Mouse (Mus musculus) midbrain, embryonic 15.5 days (tissue): ENCODE results near the gene 4930562C15Rik. TPM values are rescaled to one million over a fixed set of nuclear protein-coding genes. Genes with fewer than 3 reads are reported as not detected.

Source experiments
- ATAC-seq: fragments of 200-750 bp; cut with Nextera tagmentation; replicated peaks from 2 replicates; pipeline ENCODE4 v1.8.0; 2017; ENCODE audit warnings: moderate TSS enrichment
- H3K27ac ChIP-seq: fragments of 300-500 bp; sonication (generic); 2 replicates; pipeline ENCODE4 v1.5.1; 2015; ENCODE audit warnings: mild to moderate bottlenecking, inconsistent platforms
- H3K27me3 ChIP-seq: fragments of 300-500 bp; sonication (generic); replicated peaks from 2 replicates; pipeline ENCODE4 v1.6.1; 2015; ENCODE audit warnings: inconsistent platforms
- H3K36me3 ChIP-seq: fragments of 300-500 bp; sonication (generic); replicated peaks from 2 replicates; pipeline ENCODE4 v1.6.1; 2015; ENCODE audit warnings: inconsistent platforms
- H3K4me1 ChIP-seq: fragments of 300-500 bp; sonication (generic); 2 replicates; pipeline ENCODE4 v1.6.1; 2015; ENCODE audit warnings: inconsistent platforms
- H3K4me2 ChIP-seq: fragments of 300-500 bp; sonication (generic); 2 replicates; pipeline ENCODE4 v1.6.1; 2015; ENCODE audit warnings: inconsistent platforms, mild to moderate bottlenecking, moderate library complexity
- H3K4me3 ChIP-seq: fragments of 300-500 bp; sonication (generic); 2 replicates; pipeline ENCODE4 v1.5.1; 2015; ENCODE audit warnings: mild to moderate bottlenecking, inconsistent platforms
- H3K9ac ChIP-seq: fragments of 300-500 bp; sonication (generic); 2 replicates; pipeline ENCODE4 v1.6.1; 2015; ENCODE audit warnings: mild to moderate bottlenecking, inconsistent platforms
- H3K9me3 ChIP-seq: fragments of 300-500 bp; sonication (generic); 2 replicates; pipeline ENCODE4 v1.6.1; 2016; ENCODE audit warnings: inconsistent platforms
- WGBS: fragments of 180-500 bp; shearing (Covaris S2); methylation state at CpG from one replicate; pipeline ENCODE4 v1.1.7; 2015; ENCODE audit warnings: mixed read lengths; 5-methylcytosine and 5-hydroxymethylcytosine counted together
- polyA plus RNA-seq: library from polyadenylated mRNA; unstranded; fragments of >200 nt; fragmentation: Nextera tagmentation; extraction: Ambion mirVana; gene quantifications from 2 replicates; pipeline ENCODE4 v1.2.1, GENCODE M21; 2015

The 4930562C15Rik gene
- polyA plus RNA-seq, 1 experiment from 2014 or later, result 0.19 TPM

DNA sequence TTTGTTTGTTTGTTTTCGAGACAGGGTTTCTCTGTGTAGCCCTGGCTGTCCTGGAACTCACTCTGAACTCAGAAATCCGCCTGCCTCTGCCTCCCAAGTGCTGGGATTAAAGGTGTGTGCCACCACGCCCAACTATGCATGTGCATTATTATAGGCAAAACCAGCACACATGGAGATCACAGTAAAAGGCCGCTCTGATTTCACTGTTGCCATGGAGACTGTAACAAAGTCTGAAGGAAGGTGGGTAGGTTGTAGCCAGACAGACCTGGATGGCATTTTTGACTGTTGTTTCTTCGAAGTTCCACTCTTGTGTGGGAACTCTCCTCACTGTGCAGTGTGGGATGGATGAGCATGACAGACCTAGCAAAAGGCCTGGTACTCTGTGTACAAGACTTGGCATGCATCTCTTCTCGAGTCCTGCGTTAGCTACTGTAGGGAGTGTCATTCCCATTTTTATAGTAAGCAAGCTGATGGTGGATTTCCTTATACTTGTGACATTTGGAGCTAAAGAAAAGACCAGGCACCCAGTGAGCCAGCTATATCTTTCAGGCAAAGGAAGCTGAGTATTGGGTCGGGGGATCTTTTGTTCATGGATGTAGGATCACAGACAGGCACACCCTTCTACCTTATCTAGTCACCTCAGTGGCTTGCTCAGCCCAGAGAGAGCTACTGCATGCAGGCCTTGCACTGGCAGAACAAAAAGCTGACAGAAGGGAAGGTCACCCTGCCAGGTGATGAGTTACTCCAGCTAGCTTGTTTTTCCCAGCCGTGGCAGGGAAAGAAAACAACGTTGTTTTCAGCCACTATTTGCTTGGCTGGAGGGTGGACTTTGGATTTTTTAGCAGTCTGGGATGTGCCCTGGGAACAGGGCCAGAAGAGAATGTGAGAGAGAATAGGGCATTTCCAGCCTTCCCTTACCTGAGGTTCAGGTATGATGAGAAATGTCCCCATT lies 46.5 kb downstream of the 4930562C15Rik start:
- 76% methylated on average over 10 of the region's 10 CpGs for WGBS
- H3K9ac ChIP-seq, result peak overlapping the region; percentile 61
- no peaks in the 10 kb centered on the region for H3K9me3 ChIP-seq
- H3K27me3 ChIP-seq, result no peaks in the 10 kb centered on the region
- no peak for ATAC-seq
- H3K4me1 ChIP-seq, result peaks cover 42% of the 10 kb centered on the region
- H3K27ac ChIP-seq, result peak overlapping the region; percentile 99
- no peaks in the 10 kb centered on the region for H3K36me3 ChIP-seq
- peak overlapping the region; percentile 70 for H3K4me2 ChIP-seq
- peak overlapping the region; percentile 93 for H3K4me3 ChIP-seq

DNA sequence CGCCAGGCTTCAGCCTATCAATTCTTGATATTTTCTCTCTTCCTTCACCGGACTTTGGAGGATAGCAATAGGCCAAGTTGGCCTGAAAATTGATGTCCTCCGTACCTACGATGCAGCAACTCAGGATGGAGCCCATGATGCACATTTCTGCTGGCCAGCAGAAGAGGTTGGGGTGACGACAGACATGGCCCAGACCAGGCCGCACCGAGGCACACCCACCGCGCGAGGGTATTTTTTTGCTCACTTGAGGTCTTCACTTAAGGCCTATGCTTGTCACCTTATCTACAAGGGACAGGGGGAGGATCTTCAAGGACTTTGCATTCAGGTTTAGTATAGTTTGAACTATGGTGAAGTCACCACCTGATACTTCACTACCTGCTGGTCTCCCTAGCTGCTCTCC lies 49.7 kb downstream of the 4930562C15Rik start:
- H3K4me3 ChIP-seq, result peak overlapping the region; percentile 77; the same call in 1 of the 2 replicates
- H3K27ac ChIP-seq, result peak overlapping the region; percentile 93
- no peak overlapping the region for H3K9ac ChIP-seq
- ATAC-seq, result no peak
- peaks cover 51% of the 10 kb centered on the region for H3K4me1 ChIP-seq
- 94% methylated on average over 10 of the region's 10 CpGs for WGBS
- no peaks in the 10 kb centered on the region for H3K36me3 ChIP-seq
- H3K27me3 ChIP-seq, result no peaks in the 10 kb centered on the region
- H3K9me3 ChIP-seq, result no peaks in the 10 kb centered on the region
- peak overlapping the region; percentile 84; the same call in 1 of the 2 replicates for H3K4me2 ChIP-seq

DNA sequence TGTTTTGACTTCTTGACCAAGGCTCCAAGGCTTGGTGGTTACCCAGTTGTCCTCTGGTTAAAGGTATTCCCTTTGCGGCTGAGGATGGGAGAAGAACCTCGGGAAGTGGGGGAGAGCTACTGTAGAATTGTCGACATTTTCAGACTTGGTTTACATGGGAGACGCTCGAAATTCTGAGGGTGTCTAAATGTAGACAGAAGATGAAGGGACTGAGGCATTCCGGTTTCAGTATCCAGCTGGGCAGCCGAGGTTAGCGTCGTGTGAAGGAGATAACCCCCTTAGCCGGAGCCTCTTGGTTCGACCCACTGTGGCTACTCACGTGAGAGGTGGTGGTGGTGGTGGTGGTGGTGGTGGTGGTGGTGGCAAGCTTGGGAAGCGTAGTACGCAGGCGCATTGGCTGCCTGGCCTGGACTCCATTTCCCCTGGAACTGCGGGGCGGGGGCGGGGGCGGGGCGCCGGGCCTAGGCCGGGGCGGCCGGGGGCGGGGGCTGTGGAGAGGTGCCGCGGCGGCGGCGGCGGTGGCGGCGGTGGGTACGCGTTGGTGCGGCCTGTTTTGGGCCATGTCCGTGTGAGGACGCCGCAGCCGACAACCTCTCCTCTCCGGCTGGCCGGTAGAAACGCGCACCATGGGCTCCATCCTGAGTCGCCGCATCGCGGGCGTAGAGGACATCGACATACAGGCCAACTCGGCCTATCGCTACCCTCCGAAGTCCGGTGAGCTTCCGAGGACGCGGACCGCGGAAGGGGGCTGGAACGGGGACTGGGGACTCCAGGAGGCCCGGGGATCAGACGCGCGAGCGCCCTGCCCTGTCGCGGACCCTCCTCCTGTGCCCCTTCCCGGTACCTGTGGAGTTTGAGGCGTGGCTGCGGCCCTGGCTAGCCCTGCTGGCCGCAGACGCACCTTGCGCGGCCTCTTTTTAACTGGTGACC lies 50.8 kb downstream of the 4930562C15Rik start, which contains the start of gene Mgrn1:
Mgrn1 (plus strand) TSS at position 490 of the 930 bp plus-strand sequence.
- Histone ChIP-seq H3K27me3 (no peaks in the 10 kb centered on the region), H3K9ac (peak within 1 kb of the TSS; percentile 77), H3K36me3 (no peaks in the 10 kb centered on the region), H3K4me2 (peak within 1 kb of the TSS; percentile 84), H3K4me3 (peak within 1 kb of the TSS; percentile 77), H3K9me3 (no peaks in the 10 kb centered on the region), H3K27ac (peak within 1 kb of the TSS; percentile 93), H3K4me1 (peaks cover 53% of the 10 kb centered on the region)
- WGBS, result under 1% methylated on average over 61 of the region's 74 CpGs
- peak; percentile 85 for ATAC-seq

DNA sequence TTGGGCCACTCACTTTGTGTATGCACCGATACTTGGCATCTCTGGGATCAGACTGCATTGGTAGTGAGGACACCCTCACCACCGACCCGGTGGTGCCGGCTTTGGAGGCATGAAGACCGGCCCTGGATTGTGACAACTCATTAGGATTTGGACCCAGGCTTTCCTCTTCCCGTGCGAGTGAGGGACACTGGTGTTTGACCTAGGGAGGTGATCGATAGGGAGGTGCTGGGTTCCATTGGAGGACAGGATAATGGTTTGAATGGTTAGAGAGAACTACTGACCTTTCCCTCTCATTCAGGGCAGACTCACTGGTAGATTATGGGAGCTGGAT lies 51.4 kb downstream of the 4930562C15Rik start:
- Histone ChIP-seq H3K27ac (peak overlapping the region; percentile 93), H3K9ac (peak overlapping the region; percentile 77), H3K9me3 (no peaks in the 10 kb centered on the region), H3K27me3 (no peaks in the 10 kb centered on the region), H3K4me3 (peak overlapping the region; percentile 77), H3K36me3 (no peaks in the 10 kb centered on the region), H3K4me2 (peak overlapping the region; percentile 84), H3K4me1 (peaks cover 46% of the 10 kb centered on the region)
- 0% methylated on average over 8 of the region's 8 CpGs for WGBS
- ATAC-seq, result peak; percentile 40; the same call in 1 of the 2 replicates

DNA sequence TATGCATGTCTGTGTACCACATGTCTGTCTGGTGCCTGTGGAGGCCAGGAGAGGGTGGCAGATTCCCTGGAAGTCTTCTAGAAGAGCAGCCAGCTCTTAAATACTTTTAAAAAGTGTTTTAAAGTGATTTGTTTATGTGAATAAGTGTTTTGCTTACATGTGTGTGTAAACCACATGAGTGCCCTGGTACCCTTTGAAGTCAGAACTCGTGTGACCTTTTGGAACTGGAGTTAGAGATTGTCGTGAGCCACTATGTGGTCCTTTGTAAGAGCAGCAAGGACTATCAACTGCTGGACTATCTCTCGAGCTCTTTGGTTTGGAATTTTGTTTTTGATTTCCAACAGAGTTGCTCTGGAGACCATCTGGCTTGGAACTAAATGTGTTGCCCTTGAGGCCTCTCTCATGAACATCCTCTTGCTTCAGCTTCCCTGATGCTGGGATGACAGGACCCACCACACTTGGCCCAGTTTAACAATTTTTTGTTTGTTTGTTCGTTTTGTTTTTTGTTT lies 55.0 kb downstream of the 4930562C15Rik start:
- H3K9me3 ChIP-seq, result no peaks in the 10 kb centered on the region
- 80% methylated on average over 4 of the region's 4 CpGs for WGBS
- H3K4me3 ChIP-seq, result no peak overlapping the region
- ATAC-seq, result no peak
- no peak overlapping the region for H3K9ac ChIP-seq
- H3K27me3 ChIP-seq, result no peaks in the 10 kb centered on the region
- H3K4me2 ChIP-seq, result no peak overlapping the region
- H3K27ac ChIP-seq, result no peak overlapping the region
- no peaks in the 10 kb centered on the region for H3K36me3 ChIP-seq
- peaks cover 36% of the 10 kb centered on the region for H3K4me1 ChIP-seq

DNA sequence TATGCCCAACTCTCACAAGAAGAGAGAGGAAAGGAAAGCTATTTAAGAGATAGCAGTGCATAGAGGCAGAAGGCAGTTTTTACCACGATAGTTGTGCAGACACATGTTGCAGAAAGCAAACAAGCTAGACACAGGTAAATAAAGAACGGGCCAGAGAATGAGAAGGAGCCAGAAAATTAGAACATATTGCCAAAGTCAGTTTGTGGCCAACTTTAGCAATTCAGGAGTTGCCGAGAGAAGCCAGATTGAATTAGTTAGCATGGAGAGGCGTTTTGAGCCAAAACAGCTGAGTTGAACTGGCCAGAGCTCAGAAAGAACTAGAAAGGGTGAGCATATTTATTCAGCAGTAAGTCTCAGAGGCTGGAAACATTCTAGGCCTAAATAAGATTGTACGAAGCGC lies 57.0 kb downstream of the 4930562C15Rik start:
- no peak for ATAC-seq
- Histone ChIP-seq H3K4me3 (no peak overlapping the region), H3K36me3 (no peaks in the 10 kb centered on the region), H3K4me2 (no peak overlapping the region), H3K27me3 (no peaks in the 10 kb centered on the region), H3K9me3 (no peaks in the 10 kb centered on the region), H3K9ac (no peak overlapping the region), H3K4me1 (peaks cover 30% of the 10 kb centered on the region), H3K27ac (no peak overlapping the region)
- 90% methylated on average over 6 of the region's 6 CpGs for WGBS

DNA sequence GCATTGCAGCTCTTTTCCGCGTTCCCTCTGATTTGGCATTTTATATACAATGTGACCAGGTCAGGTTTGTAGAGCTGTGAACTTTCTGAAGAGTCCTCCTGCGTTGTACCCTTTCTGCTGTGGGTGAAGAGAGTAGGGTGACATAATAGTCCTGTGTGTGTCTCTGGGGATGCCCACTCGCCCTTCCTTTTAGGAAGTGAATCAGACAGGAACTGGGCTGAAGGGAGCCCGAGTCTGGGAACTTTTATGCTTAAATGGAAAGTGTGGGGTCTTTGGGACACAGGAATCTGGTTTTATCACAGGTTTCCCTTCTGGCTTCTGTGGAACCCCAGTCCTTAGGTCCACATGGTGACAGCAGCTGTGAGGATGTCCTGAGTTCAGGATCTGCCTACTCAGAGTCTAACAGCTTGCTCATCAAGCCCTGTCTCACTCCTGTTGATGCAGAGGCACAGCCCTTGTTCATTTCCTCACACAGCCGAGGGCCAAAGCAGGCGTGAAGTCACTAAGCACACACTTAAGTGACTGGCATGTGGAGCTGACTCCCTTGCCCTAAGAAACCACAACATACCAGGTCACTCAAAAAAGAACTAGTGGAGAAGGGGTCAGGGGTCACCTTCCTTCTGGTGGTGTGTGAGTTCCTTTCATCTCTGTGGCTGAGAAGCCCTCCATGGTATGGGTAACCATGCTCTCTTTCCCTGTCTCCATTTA lies 59.1 kb downstream of the 4930562C15Rik start:
- 87% methylated on average over 7 of the region's 7 CpGs for WGBS
- no peak overlapping the region for H3K27ac ChIP-seq
- H3K36me3 ChIP-seq, result no peaks in the 10 kb centered on the region
- ATAC-seq, result no peak
- H3K9me3 ChIP-seq, result no peaks in the 10 kb centered on the region
- H3K9ac ChIP-seq, result no peak overlapping the region
- H3K4me1 ChIP-seq, result peaks cover 13% of the 10 kb centered on the region
- H3K27me3 ChIP-seq, result no peaks in the 10 kb centered on the region
- H3K4me3 ChIP-seq, result no peak overlapping the region
- no peak overlapping the region for H3K4me2 ChIP-seq

DNA sequence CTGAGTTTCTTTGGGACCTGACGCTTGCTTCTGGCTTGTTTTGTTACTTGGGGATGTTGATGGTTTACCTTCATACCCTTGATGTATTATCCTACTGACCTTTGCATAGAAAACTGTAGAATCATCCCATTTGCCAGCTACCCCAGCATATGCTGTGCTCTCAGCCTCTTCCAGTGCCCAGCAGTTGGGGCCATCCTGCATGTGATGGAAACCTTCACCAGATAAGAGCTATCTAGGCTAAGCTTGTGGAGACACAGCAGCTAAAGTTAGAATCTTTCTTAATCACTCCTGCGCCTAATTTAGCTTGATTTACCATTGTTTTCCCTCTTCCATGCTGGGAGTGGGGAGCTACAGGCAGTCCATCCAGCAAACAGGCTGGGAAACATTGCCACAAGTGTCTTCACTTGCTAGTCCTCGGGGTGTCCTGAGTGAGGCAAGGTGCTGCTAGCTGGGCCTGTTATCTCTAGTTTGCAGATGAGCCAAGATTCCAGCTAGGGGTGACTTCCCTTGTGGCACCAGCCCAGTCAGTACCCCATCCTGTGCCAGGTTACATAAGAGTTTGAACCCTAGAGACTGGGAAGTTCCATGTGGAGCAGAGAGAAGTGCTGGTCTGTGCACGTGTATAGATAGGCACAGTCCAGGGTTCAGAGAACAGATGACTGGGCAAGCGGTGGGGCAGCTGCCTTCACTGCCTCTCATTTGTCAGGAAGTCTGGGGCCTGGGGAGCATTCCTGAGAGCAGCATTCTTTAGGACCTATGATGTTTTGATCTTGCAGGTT lies 61.2 kb downstream of the 4930562C15Rik start:
- H3K9me3 ChIP-seq, result no peaks in the 10 kb centered on the region
- 0 out of 2 replicates have a peak, but pooled peaks cover 5% of the 10 kb centered on the region for H3K4me1 ChIP-seq
- no peaks in the 10 kb centered on the region for H3K36me3 ChIP-seq
- 0 out of 2 replicates have a peak, but pooled peaks have one; percentile 24 for ATAC-seq
- H3K4me2 ChIP-seq, result no peak overlapping the region
- no peaks in the 10 kb centered on the region for H3K27me3 ChIP-seq
- no peak overlapping the region for H3K4me3 ChIP-seq
- WGBS, result 77% methylated on average over 5 of the region's 5 CpGs
- no peak overlapping the region for H3K9ac ChIP-seq
- H3K27ac ChIP-seq, result no peak overlapping the region

DNA sequence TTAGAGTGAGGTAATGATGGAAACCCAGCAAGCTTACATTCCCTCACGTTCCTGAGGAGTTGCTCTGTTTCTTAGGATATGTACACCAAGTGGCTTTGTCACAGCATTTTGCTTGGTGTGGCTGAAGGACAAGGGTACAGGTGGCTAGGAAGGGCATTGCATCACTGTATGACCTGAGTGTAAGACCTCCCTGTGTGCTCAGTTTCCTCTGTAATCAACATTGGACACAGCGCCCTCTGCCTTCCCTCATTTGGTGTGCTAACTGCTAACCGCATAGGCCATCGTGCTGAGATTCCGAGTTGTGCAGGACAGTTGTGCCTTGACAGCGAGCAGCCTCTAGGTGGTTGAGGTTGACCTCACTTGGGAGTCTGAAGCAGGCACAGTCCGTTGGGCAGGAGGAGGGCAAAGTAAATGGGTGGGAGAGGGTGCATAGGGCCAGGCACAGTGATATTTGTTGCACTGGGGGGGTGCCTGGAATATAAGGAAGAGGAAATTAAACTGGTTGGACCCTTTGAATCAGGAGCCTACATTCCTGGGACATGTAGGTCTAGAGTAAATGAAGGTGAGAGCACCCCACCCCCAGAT lies 62.0 kb downstream of the 4930562C15Rik start:
- no peak overlapping the region for H3K4me2 ChIP-seq
- 0 out of 2 replicates have a peak, but pooled peaks cover 5% of the 10 kb centered on the region for H3K4me1 ChIP-seq
- no peak for ATAC-seq
- no peak overlapping the region for H3K4me3 ChIP-seq
- no peaks in the 10 kb centered on the region for H3K27me3 ChIP-seq
- H3K36me3 ChIP-seq, result no peaks in the 10 kb centered on the region
- H3K27ac ChIP-seq, result no peak overlapping the region
- H3K9ac ChIP-seq, result no peak overlapping the region
- WGBS, result 61% methylated on average over 7 of the region's 7 CpGs
- no peaks in the 10 kb centered on the region for H3K9me3 ChIP-seq

DNA sequence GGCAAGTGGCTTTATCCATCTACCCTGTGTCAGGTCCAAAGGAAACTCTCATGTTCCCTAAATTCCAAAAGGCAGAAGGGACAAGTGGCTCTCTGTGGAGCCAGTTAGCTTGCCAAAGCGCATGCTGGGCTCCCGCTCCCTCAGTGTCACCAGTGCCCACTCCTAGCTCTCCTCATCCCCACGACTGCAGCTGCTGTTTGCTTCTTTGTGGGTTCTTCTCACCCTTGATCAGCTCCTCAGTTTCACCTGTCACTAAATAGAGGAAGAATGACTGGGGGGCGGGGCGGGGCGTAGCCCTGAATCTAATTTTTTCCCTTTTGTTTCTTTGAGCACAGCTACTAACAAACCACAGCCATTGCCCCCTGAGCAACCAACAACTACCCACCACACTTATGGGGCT lies 63.7 kb downstream of the 4930562C15Rik start:
- H3K4me2 ChIP-seq, result no peak overlapping the region
- H3K9me3 ChIP-seq, result no peaks in the 10 kb centered on the region
- no peak overlapping the region for H3K27ac ChIP-seq
- no peak overlapping the region for H3K4me3 ChIP-seq
- H3K27me3 ChIP-seq, result no peaks in the 10 kb centered on the region
- 0 out of 2 replicates have a peak, but pooled peaks cover 5% of the 10 kb centered on the region for H3K4me1 ChIP-seq
- H3K9ac ChIP-seq, result no peak overlapping the region
- ATAC-seq, result no peak
- WGBS, result 85% methylated on average over 6 of the region's 6 CpGs
- H3K36me3 ChIP-seq, result no peaks in the 10 kb centered on the region

DNA sequence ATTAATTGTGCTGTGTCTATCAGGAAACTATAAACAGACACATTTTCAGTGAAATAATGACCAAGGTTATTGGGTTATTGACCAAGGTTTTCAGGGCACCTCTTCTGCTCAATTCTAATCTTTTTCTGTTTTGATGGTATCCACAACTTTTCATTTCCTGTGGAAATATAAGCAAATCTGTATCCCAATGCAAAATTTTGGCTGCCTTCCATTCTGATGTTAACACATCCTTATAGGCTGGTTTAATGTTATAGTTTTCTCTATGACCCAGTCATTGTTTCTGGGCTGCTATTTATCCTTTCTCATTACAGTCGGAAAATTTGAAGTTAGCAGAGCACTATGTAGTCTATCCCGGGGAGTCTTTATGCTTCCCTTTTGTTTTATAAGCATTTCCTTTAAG lies 64.5 kb downstream of the 4930562C15Rik start:
- H3K9me3 ChIP-seq, result no peaks in the 10 kb centered on the region
- no peak for ATAC-seq
- H3K4me2 ChIP-seq, result no peak overlapping the region
- H3K4me1 ChIP-seq, result 0 out of 2 replicates have a peak, but pooled peaks cover 5% of the 10 kb centered on the region
- WGBS, result 84% methylated on average over 2 of the region's 2 CpGs
- no peaks in the 10 kb centered on the region for H3K27me3 ChIP-seq
- no peak overlapping the region for H3K9ac ChIP-seq
- H3K36me3 ChIP-seq, result no peaks in the 10 kb centered on the region
- H3K27ac ChIP-seq, result no peak overlapping the region
- no peak overlapping the region for H3K4me3 ChIP-seq
